Mouse (Mus musculus) bone marrow macrophage, adult 2 months (primary cell): Measurements from ENCODE around the gene Kcnip1.

Experiments
- CTCF ChIP-seq: IDR thresholded peaks from 2 replicates; pipeline ENCODE4 v1.5.1; 2012; ENCODE audit warnings: low read depth, mild to moderate bottlenecking, low read length, moderate library complexity
- POLR2A ChIP-seq: IDR thresholded peaks from 2 replicates; pipeline ENCODE4 v1.6.1; 2012; ENCODE audit warnings: mild to moderate bottlenecking, low read depth, low read length, borderline replicate concordance

GRCm38 (mm10) chr11:33744429-33744828 lies 248.5 kb downstream of the Kcnip1 start:
- TF ChIP-seq CTCF (no peak), POLR2A (no peak)
